Mouse (Mus musculus): ENCODE results near the gene Dusp13.

Gene Dusp13

DNA sequence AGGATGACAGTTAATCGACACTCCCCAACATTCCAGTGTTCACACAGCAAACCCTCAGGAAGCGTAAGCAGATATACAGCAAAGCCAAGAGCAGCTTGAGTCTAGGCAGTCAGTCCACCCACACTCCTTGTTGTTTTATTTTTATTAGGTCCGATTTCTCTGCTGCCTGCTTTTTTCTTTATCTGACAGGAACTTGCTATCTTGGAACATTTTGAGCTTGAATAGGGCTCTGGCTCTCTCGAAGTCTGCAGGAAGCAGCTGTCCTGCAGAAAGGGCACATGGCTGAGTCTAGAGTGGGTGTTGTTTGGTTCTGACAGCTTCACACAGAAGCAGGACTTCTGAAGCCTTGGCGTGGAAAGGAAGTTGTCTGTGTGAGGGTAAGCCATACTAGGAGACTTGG, 47.7 kb downstream of the Dusp13 start:
- DNase-seq (ENCODE audit: low read depth), result no peak

DNA sequence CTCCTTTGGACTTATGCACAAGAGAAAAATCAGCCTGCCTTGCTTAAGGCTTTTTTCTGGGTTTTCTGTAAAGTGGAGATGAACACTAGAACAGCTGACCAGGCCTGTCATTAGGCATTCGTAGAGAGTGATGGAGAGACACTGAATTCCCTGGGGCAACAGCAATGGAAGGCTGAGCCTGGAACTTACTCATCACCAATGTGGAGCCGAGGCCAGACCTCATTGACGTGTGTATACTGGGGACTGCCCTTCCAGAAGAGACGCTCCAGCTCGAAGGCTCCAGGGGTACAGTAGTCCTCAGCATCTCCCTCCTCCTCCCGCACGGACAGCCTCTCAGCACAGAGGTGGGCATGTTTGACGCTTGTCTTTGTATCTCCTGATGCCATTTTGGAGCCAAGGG, 48.3 kb downstream of the Dusp13 start:
- no peak for DNase-seq (ENCODE audit: low read depth)

DNA sequence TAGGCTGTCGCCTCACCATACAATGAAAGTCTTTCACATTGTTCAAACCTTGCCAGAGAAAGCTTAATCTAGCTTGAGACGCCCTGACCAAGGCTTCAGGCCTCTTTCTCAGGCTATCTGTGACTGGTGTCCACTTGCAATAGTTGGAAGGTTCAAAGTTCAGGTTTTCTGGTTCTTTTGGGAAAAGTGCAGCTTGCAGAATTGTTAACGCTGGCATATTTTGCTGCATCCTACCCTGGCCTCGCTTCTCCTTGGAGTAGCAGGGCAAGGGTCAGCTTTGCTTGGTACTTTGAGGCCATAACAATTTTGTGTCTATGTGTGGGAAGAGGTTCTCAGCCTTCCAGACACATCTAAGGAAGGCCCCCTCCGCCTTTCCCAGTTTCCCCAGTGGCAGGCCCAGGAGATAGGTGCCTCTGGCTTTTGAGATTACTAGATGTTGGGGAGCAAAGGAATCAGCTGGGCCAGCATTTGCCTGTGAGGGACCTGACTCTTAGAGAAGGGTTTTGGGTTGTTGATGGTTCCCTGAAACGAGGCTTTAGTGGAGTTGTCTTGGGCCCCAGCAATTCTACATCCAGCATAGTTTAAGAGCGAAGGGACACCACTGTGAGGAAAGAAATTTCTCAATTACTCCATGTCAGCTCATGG, 54.7 kb downstream of the Dusp13 start:
- DNase-seq (ENCODE audit: low read depth), result no peak

DNA sequence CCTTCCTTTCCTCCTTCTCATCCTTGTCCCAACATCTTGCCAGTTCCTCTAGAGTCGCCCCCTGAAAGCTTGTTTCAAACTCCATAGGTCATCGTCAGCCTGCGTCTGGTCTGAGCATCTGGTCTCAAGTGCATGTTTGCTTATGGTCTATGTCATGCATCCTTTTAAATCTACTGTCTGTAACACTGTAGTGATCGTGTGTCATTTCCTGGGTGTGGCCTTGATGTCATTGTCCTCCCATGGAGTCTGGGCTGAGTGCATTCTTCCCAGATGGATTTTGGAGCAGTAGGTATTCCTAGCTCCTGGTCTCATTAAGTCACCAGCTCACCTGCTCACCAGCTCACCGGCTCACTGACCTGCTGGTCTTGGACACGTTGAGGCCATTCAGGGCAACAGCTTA, 56.0 kb downstream of the Dusp13 start:
- DNase-seq (ENCODE audit: low read depth), result no peak

DNA sequence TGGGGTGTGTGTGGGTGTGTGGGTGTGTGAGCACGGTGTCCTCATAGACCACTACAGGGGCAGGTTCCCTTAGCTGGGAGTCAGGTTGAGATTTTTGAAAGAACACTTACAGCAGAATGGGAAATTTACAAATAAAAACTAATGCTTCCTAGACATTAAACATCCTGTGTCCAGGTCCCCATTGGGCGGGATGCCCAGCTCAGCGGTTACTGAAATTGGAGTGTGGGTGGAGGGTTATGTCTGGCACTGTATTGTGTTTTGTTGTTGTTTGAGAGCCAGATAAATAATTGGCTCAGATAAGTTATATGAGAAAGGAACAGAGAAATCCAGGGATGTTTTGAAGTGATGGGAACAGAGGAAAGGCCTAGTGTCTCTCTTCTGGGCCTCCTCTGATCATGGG, 59.9 kb downstream of the Dusp13 start:
- DNase-seq (ENCODE audit: low read depth), result no peak

DNA sequence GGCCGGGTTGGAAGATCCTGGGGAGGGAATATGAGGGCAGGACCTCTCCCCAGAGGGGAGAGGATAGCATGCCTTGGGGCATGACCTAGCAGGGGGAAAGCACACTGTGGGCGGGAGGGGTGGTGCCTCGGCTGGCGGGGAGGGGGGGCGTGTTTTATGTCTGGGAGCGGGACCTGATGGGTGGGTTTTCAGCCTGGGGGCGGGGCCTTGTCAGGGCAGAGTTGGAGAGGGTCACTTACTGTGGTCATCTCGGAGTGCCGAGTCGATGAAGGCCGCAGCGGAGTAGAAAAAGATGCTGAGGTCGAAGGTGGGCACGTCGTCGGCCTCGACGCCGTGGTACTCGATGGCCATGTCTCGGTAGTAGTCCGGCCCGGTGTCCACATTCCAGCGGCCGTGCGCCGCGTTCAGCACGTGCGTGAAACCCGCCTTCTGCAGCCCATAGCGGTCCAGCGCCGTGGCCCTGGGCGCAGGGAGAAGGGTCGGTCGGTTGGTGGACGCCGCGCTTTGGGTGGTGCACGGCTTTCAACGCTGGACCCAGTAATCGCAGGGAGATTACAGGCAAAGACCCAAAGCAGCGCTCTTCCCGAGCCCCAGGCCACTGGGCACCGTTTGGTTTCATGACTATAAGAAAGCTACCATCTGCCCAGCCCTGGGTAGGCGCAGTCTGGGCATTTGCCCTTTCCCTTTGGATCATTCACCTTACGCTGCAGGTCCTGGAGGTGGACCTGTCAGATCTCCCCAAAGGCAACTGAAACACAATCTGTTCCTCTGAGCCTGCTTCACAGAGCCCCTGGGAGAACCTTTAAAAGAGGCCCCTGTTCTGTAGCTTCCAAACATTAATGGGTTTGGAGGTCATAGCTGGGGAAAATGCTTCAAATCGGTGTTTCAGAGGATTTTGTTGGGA, 64.4 kb downstream of the Dusp13 start:
- DNase-seq (ENCODE audit: low read depth), result no peak

DNA sequence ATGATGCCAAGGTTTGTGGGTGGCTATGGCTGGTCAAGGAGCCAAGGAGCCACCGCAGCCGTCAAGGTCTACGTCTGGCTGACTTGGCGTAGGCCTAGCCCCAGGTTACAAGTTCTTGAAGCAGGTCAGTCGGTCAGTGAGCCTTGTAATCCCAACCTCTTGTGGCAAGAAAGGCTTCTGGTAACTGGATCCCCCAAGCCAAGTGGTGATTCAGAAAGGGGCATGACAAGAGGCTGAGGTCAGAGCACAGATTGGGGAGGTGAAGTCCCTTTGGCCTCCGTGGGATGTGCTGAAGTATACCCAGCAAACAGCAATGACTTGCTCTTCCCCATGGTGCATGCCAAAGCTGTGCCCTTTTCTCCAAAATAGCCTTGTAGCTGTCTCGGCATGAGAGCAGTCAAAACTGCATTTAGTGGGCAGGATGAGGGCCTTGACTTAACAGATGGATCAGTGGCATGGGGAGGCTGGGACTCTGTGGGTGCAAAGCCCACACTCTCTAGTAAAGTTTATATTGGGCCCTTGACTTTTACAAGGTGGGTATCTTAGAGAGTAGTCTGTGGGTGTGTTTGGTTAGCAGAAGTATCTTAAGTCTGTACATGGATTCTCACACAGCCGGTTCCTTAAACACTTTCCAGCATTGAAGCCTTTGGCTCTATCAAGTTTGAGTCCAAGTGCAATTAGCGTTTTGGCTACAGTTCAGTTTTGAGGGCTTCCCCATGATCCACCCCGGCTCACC, 65.4 kb downstream of the Dusp13 start:
- DNase-seq (ENCODE audit: low read depth), result no peak

DNA sequence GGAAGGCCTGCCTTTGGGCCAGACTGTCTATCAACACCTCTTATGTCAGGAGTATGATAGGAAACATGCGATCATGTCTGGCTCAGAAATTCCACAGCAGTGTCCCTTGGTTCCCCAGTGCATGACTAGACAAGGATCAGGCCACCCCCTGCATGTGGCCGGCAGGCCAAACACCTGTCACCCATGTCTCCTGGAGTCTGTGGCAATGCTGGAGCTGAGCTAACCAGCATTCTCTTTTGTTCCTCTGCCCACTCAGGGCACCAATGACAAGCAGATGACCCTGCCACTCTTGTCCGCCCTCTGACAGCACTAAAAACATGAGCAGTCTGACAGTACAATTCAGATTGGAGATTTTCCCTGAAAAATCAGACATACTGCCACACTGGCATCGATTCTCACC, 67.1 kb downstream of the Dusp13 start:
- DNase-seq (ENCODE audit: low read depth), result no peak
